Mouse (Mus musculus): Measurements from ENCODE around the gene Eif3i.
"Not testable (repeated sequence)": the region's sequence is repeated elsewhere in the genome, so short reads cannot be mapped to it uniquely, and the experiment has no call there.

Eif3i gene

GRCm38 (mm10) chr4:129573093-129573370 lies 27.4 kb downstream of the Eif3i start:
- no peak for DNase-seq

GRCm38 (mm10) chr4:129572236-129573092 lies 28.0 kb downstream of the Eif3i start:
- no peak for DNase-seq

GRCm38 (mm10) chr4:129571551-129572084 lies 28.8 kb downstream of the Eif3i start:
- DNase-seq, result no peak

GRCm38 (mm10) chr4:129570028-129570427 lies 30.4 kb downstream of the Eif3i start:
- DNase-seq, result no peak

- DNase-seq, result no peak
Observed at GRCm38 (mm10) chr4:129568366-129568765, 32.1 kb downstream of the Eif3i start.

GRCm38 (mm10) chr4:129565139-129565538 lies 35.3 kb downstream of the Eif3i start:
- DNase-seq, result no peak

- DNase-seq, result no peak
Observed at GRCm38 (mm10) chr4:129563718-129564117, 36.7 kb downstream of the Eif3i start.

GRCm38 (mm10) chr4:129561184-129561583 lies 39.3 kb downstream of the Eif3i start:
- DNase-seq, result no peak

GRCm38 (mm10) chr4:129558321-129558955 lies 42.0 kb downstream of the Eif3i start:
- DNase-seq, result no peak

- no peak for DNase-seq
Observed at GRCm38 (mm10) chr4:129557256-129557808, 43.1 kb downstream of the Eif3i start.

GRCm38 (mm10) chr4:129556532-129557223 lies 43.8 kb downstream of the Eif3i start:
- DNase-seq, result peak; percentile 66

GRCm38 (mm10) chr4:129555862-129556531 lies 44.5 kb downstream of the Eif3i start:
- DNase-seq, result no peak

GRCm38 (mm10) chr4:129555421-129555861 lies 45.0 kb downstream of the Eif3i start:
- peak; percentile 54 for DNase-seq

GRCm38 (mm10) chr4:129554512-129554911 lies 45.9 kb downstream of the Eif3i start:
- not testable (repeated sequence) for DNase-seq

- no peak for DNase-seq
Observed at GRCm38 (mm10) chr4:129550295-129550694, 50.2 kb downstream of the Eif3i start.

- no peak for DNase-seq
Observed at GRCm38 (mm10) chr4:129549306-129549705, 51.1 kb downstream of the Eif3i start.

GRCm38 (mm10) chr4:129547631-129548030 lies 52.8 kb downstream of the Eif3i start:
- not testable (repeated sequence) for DNase-seq

GRCm38 (mm10) chr4:129544106-129544505 lies 56.3 kb downstream of the Eif3i start:
- DNase-seq, result no peak

GRCm38 (mm10) chr4:129542592-129543141 lies 57.8 kb downstream of the Eif3i start, which contains the start of gene Hdac1:
Gene Hdac1 (minus strand): TSS chr4:129542713.
- peak; percentile 98 for DNase-seq

Measured in cerebellum, adult 11 months (tissue).